Mouse (Mus musculus) megakaryocyte-erythroid progenitor cell, adult 5-6 weeks (primary cell): ENCODE results near the gene Slc2a5. TPM values are rescaled to one million over a fixed set of nuclear protein-coding genes. Genes with fewer than 3 reads are reported as not detected.
A peak's percentile ranks its signal among the peaks of the same experiment; 100 is the strongest.

Experiments
- ATAC-seq: replicated peaks from 2 replicates; pipeline ENCODE4 v1.8.0; 2016; ENCODE audit warnings: mild to moderate bottlenecking, inconsistent platforms; ENCODE audit not compliant: severe bottlenecking, poor library complexity, low FRiP score, low TSS enrichment
- total RNA-seq, 2 experiments: library from RNA; stranded (forward) in 1 of 2; stranded (reverse) in 1 of 2; fragments of 200-1000, 215-1000 nt in 1 of 2; fragments of >200 nt in 1 of 2; fragmentation: Nextera tagmentation in 1 of 2; gene quantifications; 2 replicates each; pipeline ENCODE4 v1.2.3; 2014 to 2017

The Slc2a5 gene
- total RNA-seq, 2 experiments from 2014 or later = not detected

- no peak for ATAC-seq
Observed at GRCm38 (mm10) chr4:150097847-150098246, 21.2 kb upstream of the Slc2a5 start.

- ATAC-seq = peak; percentile 83
Observed at GRCm38 (mm10) chr4:150098880-150099279, 20.2 kb upstream of the Slc2a5 start.

- ATAC-seq = no peak
Observed at GRCm38 (mm10) chr4:150102822-150103221, 16.3 kb upstream of the Slc2a5 start.

GRCm38 (mm10) chr4:150105671-150106070 lies 13.4 kb upstream of the Slc2a5 start:
- ATAC-seq = no peak

- ATAC-seq = no peak
Observed at GRCm38 (mm10) chr4:150106637-150107036, 12.4 kb upstream of the Slc2a5 start.

- ATAC-seq = peak; percentile 42; the same call in 1 of the 2 replicates
Observed at GRCm38 (mm10) chr4:150109636-150110035, 9.4 kb upstream of the Slc2a5 start.

GRCm38 (mm10) chr4:150110373-150110772 lies 8.7 kb upstream of the Slc2a5 start:
- no peak for ATAC-seq

- peak; percentile 71; the same call in 1 of the 2 replicates for ATAC-seq
Observed at GRCm38 (mm10) chr4:150112867-150113266, 6.2 kb upstream of the Slc2a5 start.

GRCm38 (mm10) chr4:150114505-150115061 lies 4.5 kb upstream of the Slc2a5 start:
- no peak for ATAC-seq

- peak; percentile 59 for ATAC-seq
Observed at GRCm38 (mm10) chr4:150117311-150117710, 1.8 kb upstream of the Slc2a5 start.

GRCm38 (mm10) chr4:150118163-150118562 lies 920 bp upstream of the Slc2a5 start:
- ATAC-seq = no peak

GRCm38 (mm10) chr4:150119640-150120039 lies 557 bp downstream of the Slc2a5 start:
- no peak for ATAC-seq

- no peak for ATAC-seq
Observed at GRCm38 (mm10) chr4:150120173-150120833, 1.2 kb downstream of the Slc2a5 start.

GRCm38 (mm10) chr4:150121430-150121829 lies 2.3 kb downstream of the Slc2a5 start:
- no peak for ATAC-seq

GRCm38 (mm10) chr4:150122476-150122875 lies 3.4 kb downstream of the Slc2a5 start:
- ATAC-seq = no peak

GRCm38 (mm10) chr4:150126373-150126772 lies 7.3 kb downstream of the Slc2a5 start:
- ATAC-seq = no peak

- ATAC-seq = no peak
Observed at GRCm38 (mm10) chr4:150127894-150128293, 8.8 kb downstream of the Slc2a5 start.

GRCm38 (mm10) chr4:150128571-150128970 lies 9.5 kb downstream of the Slc2a5 start:
- ATAC-seq = no peak

GRCm38 (mm10) chr4:150130661-150131060 lies 11.6 kb downstream of the Slc2a5 start:
- no peak for ATAC-seq

- ATAC-seq = peak; percentile 80
Observed at GRCm38 (mm10) chr4:150132692-150133271, 13.7 kb downstream of the Slc2a5 start.

GRCm38 (mm10) chr4:150135254-150135653 lies 16.2 kb downstream of the Slc2a5 start:
- no peak for ATAC-seq
